In the genomic region with DNA sequence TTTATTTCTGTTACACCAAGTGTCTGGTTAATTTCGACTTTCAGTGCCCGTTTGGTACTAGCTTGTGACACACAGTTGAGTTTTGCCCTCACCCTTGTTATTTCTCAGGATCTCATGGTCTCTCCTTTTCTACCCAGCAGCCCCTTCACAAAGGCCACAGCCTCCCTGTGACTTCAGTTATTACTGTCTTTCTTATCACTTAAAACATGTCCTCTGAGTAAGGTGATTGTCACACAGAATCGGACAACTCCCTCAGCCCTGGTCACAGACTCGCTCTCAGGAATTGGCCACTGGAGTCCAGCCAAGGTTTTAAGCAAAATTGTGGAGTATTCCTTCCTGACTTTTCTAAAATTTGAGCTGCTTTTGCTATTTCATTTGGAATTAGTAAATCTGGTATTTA, we compare ENCODE assay signal across 25 mouse cellular contexts.
"Had no signal": no experiment of that assay in that cellular context is flagged by ENCODE, and none has a peak within 500 bp of the region (broad histone marks: within the 10 kb centered on the region; RNA-seq: fewer than 3 reads in every experiment).

No protein-coding gene starts in this region.

- DNase-seq: gastrocnemius, adult 2 months; gastrocnemius, postnatal 10 days; gastrocnemius, postnatal 25 days; heart, adult 18-20 months; heart, postnatal 10 days; heart, postnatal 4 days; kidney, adult 18-20 months; kidney, adult 8-10 months; kidney, postnatal 10 days; kidney, postnatal 36 days; layer of hippocampus, adult 9-11 months; layer of hippocampus, postnatal 36 days; left cerebral cortex, postnatal 4 days had no signal

- H3K9me3 ChIP-seq: heart, embryonic 10.5 days; heart, embryonic 12.5 days; hindbrain, embryonic 10.5 days; hindbrain, embryonic 12.5 days; intestine, embryonic 15.5 days; limb, embryonic 13.5 days; limb, embryonic 15.5 days had no signal

- H3K27me3 ChIP-seq: heart, embryonic 12.5 days; hindbrain, embryonic 12.5 days; intestine, embryonic 15.5 days; limb, embryonic 13.5 days; limb, embryonic 15.5 days had no signal

- ATAC-seq: hindbrain, embryonic 16.5 days; inflammation-experienced regulatory T-cells, adult 6 months; intestine, embryonic 15.5 days; intestine, postnatal 0 days had no signal

- H3K27ac ChIP-seq: gastrocnemius, adult 2 months; heart, embryonic 10.5 days; hindbrain, embryonic 10.5 days; hindbrain, embryonic 12.5 days; hindbrain, embryonic 14.5 days; intestine, embryonic 15.5 days; limb, embryonic 13.5 days; limb, embryonic 15.5 days; liver, embryonic 14.5 days had no signal

- H3K4me3 ChIP-seq: gastrocnemius, adult 2 months; heart, embryonic 10.5 days; heart, embryonic 12.5 days; hindbrain, embryonic 10.5 days; hindbrain, embryonic 12.5 days; intestine, embryonic 15.5 days; limb, embryonic 13.5 days; limb, embryonic 15.5 days had no signal

- H3K4me1 ChIP-seq: intestine, embryonic 15.5 days had no signal

- H3K9ac ChIP-seq: heart, embryonic 12.5 days; hindbrain, embryonic 12.5 days; hindbrain, embryonic 14.5 days; intestine, embryonic 15.5 days; limb, embryonic 13.5 days; limb, embryonic 15.5 days; liver, embryonic 14.5 days had no signal

- H3K4me2 ChIP-seq: heart, embryonic 12.5 days; hindbrain, embryonic 12.5 days; hindbrain, embryonic 14.5 days; intestine, embryonic 15.5 days; limb, embryonic 13.5 days; limb, embryonic 15.5 days had no signal
